Mouse (Mus musculus) liver, postnatal 0 days (tissue): Measurements from ENCODE around the gene Poc5.

Source experiments
- CTCF ChIP-seq: sonication (generic); IDR thresholded peaks from 2 replicates; pipeline ENCODE4 v1.5.1; 2016; ENCODE audit warnings: antibody characterized with exemption, low read depth
- EP300 ChIP-seq: IDR thresholded peaks from 2 replicates; pipeline ENCODE4 v1.6.1; 2016; ENCODE audit warnings: antibody characterized with exemption, low read depth, mild to moderate bottlenecking

- no peak for TF ChIP-seq CTCF
- no peak for TF ChIP-seq EP300
These were observed 13.2 kb downstream of the Poc5 start for GRCm38 (mm10) chr13:96401251-96401650.
